Mouse (Mus musculus): Measurements from ENCODE around the gene Mcm6. TPM values are rescaled to one million over a fixed set of nuclear protein-coding genes. Genes with fewer than 3 reads are reported as not detected.

Mcm6 gene
- polyA plus RNA-seq, 1 experiment: 7.3 TPM

DNA sequence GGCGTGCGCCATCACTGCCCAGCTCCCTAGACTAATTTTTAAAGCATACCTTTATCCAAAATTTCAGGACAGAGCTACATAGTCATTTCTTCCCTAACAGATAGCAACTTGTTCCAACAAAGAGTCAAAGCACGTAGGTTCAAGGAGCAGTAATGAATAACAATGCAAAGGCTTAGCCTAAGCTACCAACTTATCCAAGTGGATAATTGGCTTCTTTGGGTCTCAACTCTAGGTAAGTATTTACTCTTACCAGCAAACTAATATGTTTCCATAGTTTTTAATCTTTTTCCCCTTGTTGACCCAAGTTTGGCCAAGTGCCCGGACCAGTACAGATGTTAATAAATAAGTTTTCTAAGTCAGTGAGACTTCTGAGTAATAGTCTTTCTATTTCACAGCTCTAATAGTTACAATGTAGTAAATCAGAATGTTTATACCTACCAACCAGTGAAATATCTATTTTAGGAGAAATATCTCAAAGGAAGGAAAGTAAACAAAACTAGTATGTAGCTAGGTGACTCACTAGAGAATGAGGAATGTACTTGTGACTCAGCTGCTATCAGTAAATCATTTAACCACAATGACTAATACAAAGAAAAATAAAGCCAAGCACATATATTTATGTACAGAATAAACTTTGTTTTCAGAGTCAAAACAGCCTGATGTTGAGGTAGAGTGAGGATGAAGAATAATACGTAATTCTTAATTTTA, 39.4 kb upstream of the Mcm6 start:
- Histone ChIP-seq H3K36me3 (ENCODE audit: control insufficient read depth, insufficient read depth, low read length) (peaks cover 17% of the 10 kb centered on the region), H3K4me1 (ENCODE audit: control insufficient read depth, insufficient read depth, insufficient read length, low read length) (no peaks in the 10 kb centered on the region), H3K27ac (ENCODE audit: insufficient read depth, low read depth, low read length) (no peak overlapping the region), H3K27me3 (ENCODE audit: control insufficient read depth, insufficient read depth, low read length) (no peaks in the 10 kb centered on the region), H3K4me3 (ENCODE audit: low read depth, low read length) (no peak overlapping the region)
- TF ChIP-seq POLR2A (IDR thresholded peaks at IDR 0.05; ENCODE audit: low read depth, low read length) (no peak), CTCF (IDR thresholded peaks at IDR 0.05; ENCODE audit: extremely low read depth, insufficient read length, insufficient replicate concordance, low read depth, low read length) (no peak)
- WGBS: 83% methylated on average over 5 of the region's 5 CpGs

DNA sequence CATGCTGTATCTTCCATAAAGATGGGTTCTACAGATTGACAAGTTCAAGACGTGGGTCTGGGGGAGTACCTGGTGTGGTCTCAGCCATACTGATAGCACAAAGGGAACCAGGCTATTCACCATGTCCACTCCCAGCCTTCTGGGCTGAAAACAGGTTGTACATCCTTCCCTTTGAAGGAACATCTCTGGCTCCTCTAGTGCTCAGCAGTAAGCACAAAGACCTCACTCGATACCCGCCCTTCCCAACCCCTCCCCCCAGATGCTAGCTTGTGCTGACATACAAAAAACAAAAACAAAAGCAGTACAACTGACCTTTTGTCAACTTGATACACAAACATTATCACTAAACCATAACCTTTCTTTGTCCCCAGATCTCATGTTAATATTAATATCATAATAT, 35.2 kb upstream of the Mcm6 start:
- TF ChIP-seq CTCF (IDR thresholded peaks at IDR 0.05; ENCODE audit: extremely low read depth, insufficient read length, insufficient replicate concordance, low read depth, low read length): no peak
- no peak for TF ChIP-seq POLR2A (IDR thresholded peaks at IDR 0.05; ENCODE audit: low read depth, low read length)
- 94% methylated on average over 3 of the region's 3 CpGs for WGBS

DNA sequence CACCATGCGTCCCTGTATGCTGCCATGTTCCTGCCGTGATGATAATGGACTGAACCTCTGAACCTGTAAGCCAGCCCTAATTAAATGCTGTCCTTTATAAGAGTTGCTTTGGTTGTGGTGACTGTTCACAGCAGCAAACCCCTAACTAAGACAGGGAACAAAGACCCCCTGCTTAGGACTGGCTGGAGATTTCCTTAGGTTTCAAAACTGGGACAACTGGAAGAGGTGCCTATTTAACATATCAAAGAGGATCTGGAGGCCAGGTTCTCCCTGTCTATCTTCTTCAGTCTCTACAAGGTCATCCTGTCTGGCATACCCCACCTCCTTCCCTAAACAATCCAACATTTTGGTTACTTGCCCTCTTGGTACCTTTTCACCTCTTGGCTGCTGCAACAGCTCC, 32.9 kb upstream of the Mcm6 start:
- H3K4me3 ChIP-seq (ENCODE audit: low read depth, low read length): no peak overlapping the region
- TF ChIP-seq POLR2A (IDR thresholded peaks at IDR 0.05; ENCODE audit: low read depth, low read length): no peak
- H3K27ac ChIP-seq (ENCODE audit: insufficient read depth, low read depth, low read length): no peak overlapping the region
- WGBS: 92% methylated on average over 2 of the region's 2 CpGs
- no peaks in the 10 kb centered on the region for H3K4me1 ChIP-seq (ENCODE audit: control insufficient read depth, insufficient read depth, insufficient read length, low read length)
- H3K27me3 ChIP-seq (ENCODE audit: control insufficient read depth, insufficient read depth, low read length): no peaks in the 10 kb centered on the region
- H3K36me3 ChIP-seq (ENCODE audit: control insufficient read depth, insufficient read depth, low read length): peaks cover 21% of the 10 kb centered on the region

More for the DNA sequence above, 35.2 kb upstream of the Mcm6 start:
- Histone ChIP-seq H3K4me3 (ENCODE audit: low read depth, low read length) (no peak overlapping the region), H3K4me1 (ENCODE audit: control insufficient read depth, insufficient read depth, insufficient read length, low read length) (no peaks in the 10 kb centered on the region), H3K36me3 (ENCODE audit: control insufficient read depth, insufficient read depth, low read length) (peaks cover 16% of the 10 kb centered on the region), H3K27ac (ENCODE audit: insufficient read depth, low read depth, low read length) (no peak overlapping the region), H3K27me3 (ENCODE audit: control insufficient read depth, insufficient read depth, low read length) (no peaks in the 10 kb centered on the region)

DNA sequence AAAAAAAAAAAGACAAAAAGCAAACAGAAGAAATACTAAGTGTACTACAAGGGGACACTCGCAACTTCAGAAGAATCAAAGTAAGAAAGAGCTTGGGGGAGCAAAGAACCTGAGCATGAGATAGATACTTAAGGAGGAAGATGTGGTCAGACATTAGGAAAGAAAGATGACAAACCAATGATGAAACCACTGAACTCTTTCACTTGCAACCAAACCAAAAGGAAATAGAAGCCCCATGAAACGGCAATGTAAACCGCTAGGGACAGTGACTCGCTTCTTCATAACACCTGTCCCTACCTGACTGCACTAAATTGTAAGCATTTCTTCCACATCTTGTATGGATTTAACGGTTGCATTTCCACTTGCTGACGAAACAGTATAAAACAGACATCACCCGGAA, 27.0 kb upstream of the Mcm6 start:
- H3K4me1 ChIP-seq (ENCODE audit: control insufficient read depth, insufficient read depth, insufficient read length, low read length): no peaks in the 10 kb centered on the region
- H3K27me3 ChIP-seq (ENCODE audit: control insufficient read depth, insufficient read depth, low read length): no peaks in the 10 kb centered on the region
- H3K4me3 ChIP-seq (ENCODE audit: low read depth, low read length): no peak overlapping the region
- TF ChIP-seq CTCF (IDR thresholded peaks at IDR 0.05; ENCODE audit: extremely low read depth, insufficient read length, insufficient replicate concordance, low read depth, low read length): no peak
- TF ChIP-seq POLR2A (IDR thresholded peaks at IDR 0.05; ENCODE audit: low read depth, low read length): no peak
- 68% methylated on average over 7 of the region's 7 CpGs for WGBS
- peaks cover 31% of the 10 kb centered on the region for H3K36me3 ChIP-seq (ENCODE audit: control insufficient read depth, insufficient read depth, low read length)
- H3K27ac ChIP-seq (ENCODE audit: insufficient read depth, low read depth, low read length): no peak overlapping the region

DNA sequence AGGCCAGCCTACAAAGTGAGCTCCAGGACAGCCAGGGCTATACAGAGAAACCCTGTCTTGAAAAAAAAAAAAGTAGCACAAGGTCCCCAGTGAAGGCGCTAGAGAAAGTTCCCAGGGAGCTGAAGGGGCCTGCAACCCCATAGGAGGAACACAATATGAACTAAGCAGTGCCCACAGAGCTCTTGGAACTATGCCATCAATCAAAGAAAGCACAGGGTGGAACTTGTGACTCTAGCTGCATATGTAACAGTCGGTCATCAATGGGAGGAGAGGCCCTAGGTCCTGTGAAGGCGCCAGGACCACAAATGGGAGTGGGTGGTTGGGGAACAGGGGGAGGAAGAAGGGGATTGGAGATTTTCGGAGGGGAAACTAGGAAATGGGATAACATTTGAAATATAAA, 17.4 kb upstream of the Mcm6 start:
- H3K4me3 ChIP-seq (ENCODE audit: low read depth, low read length): no peak overlapping the region
- H3K4me1 ChIP-seq (ENCODE audit: control insufficient read depth, insufficient read depth, insufficient read length, low read length): no peaks in the 10 kb centered on the region
- H3K36me3 ChIP-seq (ENCODE audit: control insufficient read depth, insufficient read depth, low read length): peaks cover 27% of the 10 kb centered on the region
- H3K27ac ChIP-seq (ENCODE audit: insufficient read depth, low read depth, low read length): no peak overlapping the region
- H3K27me3 ChIP-seq (ENCODE audit: control insufficient read depth, insufficient read depth, low read length): no peaks in the 10 kb centered on the region
- 96% methylated on average over 4 of the region's 4 CpGs for WGBS
- TF ChIP-seq POLR2A (IDR thresholded peaks at IDR 0.05; ENCODE audit: low read depth, low read length) (no peak), CTCF (IDR thresholded peaks at IDR 0.05; ENCODE audit: extremely low read depth, insufficient read length, insufficient replicate concordance, low read depth, low read length) (no peak)

DNA sequence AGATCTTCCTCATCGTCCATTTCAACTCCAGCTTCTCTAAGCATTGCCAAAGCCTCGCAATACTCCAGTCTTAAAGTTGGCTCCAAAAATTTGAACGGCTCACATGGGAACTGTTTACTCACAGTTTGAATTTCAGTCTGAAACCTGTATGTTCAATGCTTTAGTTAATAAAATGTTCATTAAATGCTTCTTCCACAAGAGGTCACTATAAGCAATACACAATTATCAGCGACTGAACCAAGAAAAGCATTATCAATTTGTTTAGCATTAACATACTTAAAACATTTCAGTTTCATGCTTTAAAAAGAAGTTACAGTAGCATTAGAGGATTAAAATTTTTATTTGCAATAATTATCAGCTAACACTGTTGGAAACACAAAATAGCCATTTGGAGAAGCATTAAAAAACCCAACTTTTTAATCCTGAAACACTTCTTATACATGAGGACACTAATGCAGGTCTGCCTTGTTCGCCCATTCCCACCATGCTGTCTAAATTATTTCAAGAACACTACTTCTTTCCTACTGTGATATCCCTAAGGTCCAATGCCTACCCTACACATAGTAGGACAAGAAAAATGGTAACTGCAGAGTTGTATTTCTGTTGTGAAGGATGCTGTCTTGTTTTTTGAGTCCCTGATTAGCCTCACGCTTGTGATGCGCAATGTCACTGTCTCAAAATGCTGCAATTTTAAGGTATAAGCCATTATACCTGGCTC, 12.8 kb upstream of the Mcm6 start:
- Histone ChIP-seq H3K4me1 (ENCODE audit: control insufficient read depth, insufficient read depth, insufficient read length, low read length) (no peaks in the 10 kb centered on the region), H3K36me3 (ENCODE audit: control insufficient read depth, insufficient read depth, low read length) (peaks cover 29% of the 10 kb centered on the region), H3K27ac (ENCODE audit: insufficient read depth, low read depth, low read length) (no peak overlapping the region), H3K4me3 (ENCODE audit: low read depth, low read length) (no peak overlapping the region), H3K27me3 (ENCODE audit: control insufficient read depth, insufficient read depth, low read length) (no peaks in the 10 kb centered on the region)
- no peak for TF ChIP-seq CTCF (IDR thresholded peaks at IDR 0.05; ENCODE audit: extremely low read depth, insufficient read length, insufficient replicate concordance, low read depth, low read length)
- TF ChIP-seq POLR2A (IDR thresholded peaks at IDR 0.05; ENCODE audit: low read depth, low read length): no peak
- 73% methylated on average over 7 of the region's 7 CpGs for WGBS

DNA sequence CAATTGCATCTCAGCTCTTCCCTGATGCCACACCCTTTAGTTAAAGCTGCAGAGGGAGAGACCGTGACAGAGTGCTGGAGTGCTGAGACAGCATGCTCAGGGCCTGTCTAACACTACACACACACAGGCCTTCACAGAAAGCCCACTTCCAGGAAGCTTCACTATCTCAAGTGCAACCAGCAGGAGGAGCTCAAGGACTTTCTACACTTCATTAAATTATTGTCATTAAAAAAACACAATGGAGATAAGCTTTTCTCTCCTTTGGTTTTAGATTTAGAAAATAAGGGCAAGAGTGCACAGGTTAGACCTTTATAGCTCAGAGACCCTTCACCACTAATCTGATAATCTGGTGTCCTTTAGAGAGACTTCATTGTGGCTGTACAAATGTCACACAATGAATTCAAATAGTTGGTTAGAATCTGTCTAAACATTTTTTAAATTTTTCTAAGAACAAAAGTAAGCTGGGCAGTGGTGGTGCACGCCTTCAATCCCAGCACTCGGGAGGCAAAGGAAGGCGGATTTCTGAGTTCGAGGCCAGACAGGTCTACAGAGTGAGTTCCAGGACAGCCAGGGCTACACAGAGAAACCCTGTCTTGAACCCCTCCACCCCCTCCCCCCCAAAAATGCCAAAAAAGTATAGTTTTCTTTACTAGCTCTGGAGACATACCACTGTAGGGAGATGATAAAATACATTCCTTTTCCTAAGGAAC, 9.4 kb upstream of the Mcm6 start:
- peak; percentile 26; the same call in 1 of the 2 replicates for TF ChIP-seq CTCF (IDR thresholded peaks at IDR 0.05; ENCODE audit: extremely low read depth, insufficient read length, insufficient replicate concordance, low read depth, low read length)
- TF ChIP-seq POLR2A (IDR thresholded peaks at IDR 0.05; ENCODE audit: low read depth, low read length): no peak
- Histone ChIP-seq H3K27me3 (ENCODE audit: control insufficient read depth, insufficient read depth, low read length) (no peaks in the 10 kb centered on the region), H3K27ac (ENCODE audit: insufficient read depth, low read depth, low read length) (no peak overlapping the region), H3K4me3 (ENCODE audit: low read depth, low read length) (no peak overlapping the region), H3K36me3 (ENCODE audit: control insufficient read depth, insufficient read depth, low read length) (peaks cover 22% of the 10 kb centered on the region), H3K4me1 (ENCODE audit: control insufficient read depth, insufficient read depth, insufficient read length, low read length) (no peaks in the 10 kb centered on the region)
- 75% methylated on average over 5 of the region's 5 CpGs for WGBS

Measured in small intestine, adult 2 months (tissue).